Mouse (Mus musculus): ENCODE measurements around the gene Atmin. TPM values are rescaled to one million over a fixed set of nuclear protein-coding genes. Genes with fewer than 3 reads are reported as not detected.

Gene Atmin
- total and polyA plus RNA-seq, 3 experiments: 17.3 to 34.5 TPM; not detected in 1

- DNase-seq (ENCODE audit: low read depth, low spot score): peak; percentile 36
- Histone ChIP-seq H3K36me3 (ENCODE audit: control insufficient read depth in 1 of 2, insufficient read depth in 2 of 2, low read length in 2 of 2) (peaks cover 2 to 16% of the 10 kb centered on the region in 2 experiments), H3K4me3 (ENCODE audit: control insufficient read depth in 1 of 2, insufficient read depth in 1 of 2, low read depth in 2 of 2, low read length in 2 of 2) (no peak overlapping the region), H3K27ac (ENCODE audit: control insufficient read depth, low read depth, low read length) (no peak overlapping the region; the same call in 1 of the 2 replicates), H3K4me1 (ENCODE audit: control insufficient read depth in 1 of 2, insufficient read depth in 2 of 2, low read length in 2 of 2) (peaks cover 2 to 18% of the 10 kb centered on the region in 2 experiments; a peak in 3 of 4 replicates), H3K27me3 (ENCODE audit: control insufficient read depth in 1 of 2, insufficient read depth in 2 of 2, low read length in 2 of 2) (no peaks in the 10 kb centered on the region), H3K9me3 (replicated peaks; ENCODE audit: insufficient read depth, low read length) (no peaks in the 10 kb centered on the region), H3K9ac (ENCODE audit: control insufficient read depth, low read depth, low read length, poor library complexity, severe bottlenecking) (no peak overlapping the region), H3K79me2 (ENCODE audit: control insufficient read depth, insufficient read depth, low read length, poor library complexity) (peaks cover 15% of the 10 kb centered on the region)
- no peak for TF ChIP-seq MAFK (IDR thresholded peaks at IDR 0.05; ENCODE audit: borderline replicate concordance, low read depth, low read length)
- TF ChIP-seq ETS1 (IDR thresholded peaks at IDR 0.05; ENCODE audit: low read depth, low read length): no peak
- no peak for TF ChIP-seq CTCF (IDR thresholded peaks at IDR 0.05 in 2 of 3, conservative IDR thresholded peaks at IDR 0.05 in 1 of 3; ENCODE audit: control insufficient read depth in 1 of 3, insufficient read depth in 1 of 3, low read depth in 2 of 3, low read length in 3 of 3, poor library complexity in 1 of 3, severe bottlenecking in 1 of 3)
- no peak for TF ChIP-seq USF2 (IDR thresholded peaks at IDR 0.05; ENCODE audit: borderline replicate concordance in 1 of 2, insufficient read depth in 1 of 2, low read depth in 1 of 2, low read length in 2 of 2)
- TF ChIP-seq MEF2A (IDR thresholded peaks at IDR 0.05; ENCODE audit: extremely low read depth, insufficient replicate concordance, low read depth, low read length, poor library complexity, severe bottlenecking): no peak
- TF ChIP-seq EP300 (IDR thresholded peaks at IDR 0.05; ENCODE audit: low read depth in 1 of 2, low read length in 2 of 2): 0 out of 4 replicates have a peak, but pooled peaks of 1 of the 2 experiments have one; percentile 9
- TF ChIP-seq E2F4 (IDR thresholded peaks at IDR 0.05; ENCODE audit: borderline replicate concordance, low read depth, low read length): no peak
- peak; percentile 20; the same call in 1 of the 2 replicates for TF ChIP-seq BHLHE40 (IDR thresholded peaks at IDR 0.05; ENCODE audit: borderline replicate concordance, low read depth, low read length)
- TF ChIP-seq RCOR1 (IDR thresholded peaks at IDR 0.05; ENCODE audit: low read depth, low read length): no peak
- no peak for TF ChIP-seq JUND (IDR thresholded peaks at IDR 0.05; ENCODE audit: low read depth, low read length)
- 0 out of 2 replicates have a peak, but pooled peaks have one; percentile 26 for TF ChIP-seq MXI1 (IDR thresholded peaks at IDR 0.05; ENCODE audit: low read depth, low read length)
These were observed 19.7 kb upstream of the Atmin start for GRCm38 (mm10) chr8:116923526-116923925.

- no peaks in the 10 kb centered on the region for H3K27me3 ChIP-seq (ENCODE audit: control insufficient read depth in 1 of 2, insufficient read depth in 2 of 2, low read length in 2 of 2)
- peaks cover 2% of the 10 kb centered on the region; the same call in 1 of the 2 replicates for H3K79me2 ChIP-seq (ENCODE audit: control insufficient read depth, insufficient read depth, low read length, poor library complexity)
- no peak for TF ChIP-seq MEF2A (IDR thresholded peaks at IDR 0.05; ENCODE audit: extremely low read depth, insufficient replicate concordance, low read depth, low read length, poor library complexity, severe bottlenecking)
- no peak for TF ChIP-seq RCOR1 (IDR thresholded peaks at IDR 0.05; ENCODE audit: low read depth, low read length)
- TF ChIP-seq MXI1 (IDR thresholded peaks at IDR 0.05; ENCODE audit: low read depth, low read length): no peak
- peak; percentile 39 for TF ChIP-seq SMC3 (IDR thresholded peaks at IDR 0.05; ENCODE audit: low read depth, low read length)
- TF ChIP-seq MYB (IDR thresholded peaks at IDR 0.05; ENCODE audit: low read depth, low read length): no peak
- peak; percentile 64 to 84 (median 69) for TF ChIP-seq CTCF (IDR thresholded peaks at IDR 0.05 in 2 of 3, conservative IDR thresholded peaks at IDR 0.05 in 1 of 3; ENCODE audit: control insufficient read depth in 1 of 3, insufficient read depth in 1 of 3, low read depth in 2 of 3, low read length in 3 of 3, poor library complexity in 1 of 3, severe bottlenecking in 1 of 3)
- TF ChIP-seq ZC3H11A (IDR thresholded peaks at IDR 0.05; ENCODE audit: low read depth, low read length): no peak
- no peak for TF ChIP-seq HCFC1 (IDR thresholded peaks at IDR 0.05; ENCODE audit: low read depth, low read length)
- no peak for TF ChIP-seq POLR2A (IDR thresholded peaks at IDR 0.05; ENCODE audit: control insufficient read depth in 1 of 2, insufficient read depth in 1 of 2, low read depth in 1 of 2, low read length in 2 of 2, poor library complexity in 1 of 2)
- no peak for TF ChIP-seq JUND (IDR thresholded peaks at IDR 0.05; ENCODE audit: low read depth, low read length)
- no peak for TF ChIP-seq NELFE (IDR thresholded peaks at IDR 0.05; ENCODE audit: low read depth, low read length)
- no peak for TF ChIP-seq POLR2AphosphoS2 (IDR thresholded peaks at IDR 0.05; ENCODE audit: low read length)
- TF ChIP-seq MAZ (IDR thresholded peaks at IDR 0.05; ENCODE audit: low read depth, low read length): no peak
- 0 out of 2 replicates have a peak, but pooled peaks have one; percentile 1 for TF ChIP-seq RAD21 (IDR thresholded peaks at IDR 0.05; ENCODE audit: low read depth, low read length)
- H3K9ac ChIP-seq (ENCODE audit: control insufficient read depth, low read depth, low read length, poor library complexity, severe bottlenecking): no peak overlapping the region
- peaks cover 5 to 8% of the 10 kb centered on the region in 2 experiments for H3K36me3 ChIP-seq (ENCODE audit: control insufficient read depth in 1 of 2, insufficient read depth in 2 of 2, low read length in 2 of 2)
- H3K4me1 ChIP-seq (ENCODE audit: control insufficient read depth in 1 of 2, insufficient read depth in 2 of 2, low read length in 2 of 2): peaks cover 0 to 2% of the 10 kb centered on the region in 2 experiments; a peak in 1 of 4 replicates
- DNase-seq (ENCODE audit: low read depth, low spot score): peak; percentile 52
- H3K4me3 ChIP-seq (ENCODE audit: control insufficient read depth in 1 of 2, insufficient read depth in 1 of 2, low read depth in 2 of 2, low read length in 2 of 2): no peak overlapping the region
- no peaks in the 10 kb centered on the region for H3K9me3 ChIP-seq (replicated peaks; ENCODE audit: insufficient read depth, low read length)
- no peak overlapping the region for H3K27ac ChIP-seq (ENCODE audit: control insufficient read depth, low read depth, low read length)
These were observed 15.3 kb upstream of the Atmin start for GRCm38 (mm10) chr8:116927880-116928279.

All from MEL (cell line).